Mouse (Mus musculus) midbrain, embryonic 16.5 days (tissue): ENCODE measurements around the gene Mki67. TPM values are rescaled to one million over a fixed set of nuclear protein-coding genes. Genes with fewer than 3 reads are reported as not detected.
"Not testable (repeated sequence)": the region's sequence is repeated elsewhere in the genome, so short reads cannot be mapped to it uniquely, and the experiment has no call there.

Experiments
- ATAC-seq: fragments of 200-750 bp; cut with Nextera tagmentation; 2 replicates; pipeline ENCODE4 v1.8.0; 2017; ENCODE audit warnings: moderate TSS enrichment
- H3K27ac ChIP-seq: fragments of 300-500 bp; sonication (generic); 2 replicates; pipeline ENCODE4 v1.5.1; 2014; ENCODE audit warnings: mild to moderate bottlenecking, low read length, mixed read lengths
- H3K27me3 ChIP-seq: fragments of 300-500 bp; sonication (generic); 2 replicates; pipeline ENCODE4 v1.6.1; 2014; ENCODE audit warnings: low read depth, low read length, mixed read lengths; ENCODE audit not compliant: control insufficient read depth, insufficient read depth
- H3K36me3 ChIP-seq: fragments of 300-500 bp; sonication (generic); 2 replicates; pipeline ENCODE4 v1.6.1; 2014; ENCODE audit warnings: mild to moderate bottlenecking, low read length, moderate library complexity, mixed read lengths; ENCODE audit not compliant: control insufficient read depth, insufficient read depth
- H3K4me1 ChIP-seq: fragments of 300-500 bp; sonication (generic); 2 replicates; pipeline ENCODE4 v1.6.1; 2014; ENCODE audit warnings: mild to moderate bottlenecking, low read length, mixed read lengths; ENCODE audit not compliant: control insufficient read depth, insufficient read depth
- H3K4me2 ChIP-seq: fragments of 300-500 bp; sonication (generic); 2 replicates; pipeline ENCODE4 v1.6.1; 2014; ENCODE audit warnings: mild to moderate bottlenecking, low read length, mixed read lengths
- H3K4me3 ChIP-seq: fragments of 300-500 bp; sonication (generic); 2 replicates; pipeline ENCODE4 v1.5.1; 2014; ENCODE audit warnings: low read depth, mild to moderate bottlenecking, low read length, moderate library complexity, mixed read lengths
- H3K9ac ChIP-seq: fragments of 300-500 bp; sonication (generic); 2 replicates; pipeline ENCODE4 v1.6.1; 2014; ENCODE audit warnings: low read depth, low read length, mixed read lengths
- H3K9me3 ChIP-seq: fragments of 300-500 bp; sonication (generic); replicated peaks from 2 replicates; pipeline ENCODE4 v1.6.1; 2014; ENCODE audit warnings: mild to moderate bottlenecking, low read length, mixed read lengths; ENCODE audit not compliant: control insufficient read depth, poor library complexity, severe bottlenecking
- WGBS: fragments of 180-500 bp; shearing (Covaris S2); extraction: QIAGEN DNeasy Blood & Tissue Kit; methylation state at CpG from one replicate; pipeline ENCODE4 v1.1.7; 2014; 5-methylcytosine and 5-hydroxymethylcytosine counted together
- polyA plus RNA-seq: library from polyadenylated mRNA; unstranded; fragments of >200 nt; fragmentation: Nextera tagmentation; extraction: Ambion mirVana; gene quantifications from 2 replicates; pipeline ENCODE4 v1.2.1, GENCODE M21; 2015

Gene Mki67
- polyA plus RNA-seq, 1 experiment from 2014 or later = 3.3 TPM

DNA sequence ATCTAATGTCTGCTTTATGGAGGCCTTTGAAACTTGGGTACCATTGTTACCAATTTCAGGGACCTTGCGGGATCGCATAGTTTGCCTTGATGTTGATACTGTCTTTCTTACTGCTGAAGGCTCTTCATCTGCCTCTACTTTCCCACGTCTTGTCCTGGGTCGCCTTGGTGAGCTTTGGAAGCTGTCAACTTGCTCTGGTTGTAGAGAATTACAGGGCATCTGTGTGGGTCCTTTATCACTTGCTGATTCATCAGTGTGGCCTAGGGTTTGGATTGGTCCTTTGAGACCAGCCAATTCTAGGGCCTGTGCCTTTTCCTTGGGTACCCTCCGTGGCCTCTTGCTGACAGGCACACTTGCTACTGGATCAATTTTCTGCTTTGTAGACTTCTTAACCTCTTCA lies 21.4 kb downstream of the Mki67 start:
- Histone ChIP-seq H3K9ac (no peak overlapping the region), H3K4me1 (no peaks in the 10 kb centered on the region), H3K27me3 (no peaks in the 10 kb centered on the region), H3K4me2 (no peak overlapping the region), H3K36me3 (no peaks in the 10 kb centered on the region), H3K27ac (no peak overlapping the region), H3K4me3 (no peak overlapping the region), H3K9me3 (no peaks in the 10 kb centered on the region)
- 94% methylated on average over 5 of the region's 5 CpGs for WGBS
- no peak for ATAC-seq

DNA sequence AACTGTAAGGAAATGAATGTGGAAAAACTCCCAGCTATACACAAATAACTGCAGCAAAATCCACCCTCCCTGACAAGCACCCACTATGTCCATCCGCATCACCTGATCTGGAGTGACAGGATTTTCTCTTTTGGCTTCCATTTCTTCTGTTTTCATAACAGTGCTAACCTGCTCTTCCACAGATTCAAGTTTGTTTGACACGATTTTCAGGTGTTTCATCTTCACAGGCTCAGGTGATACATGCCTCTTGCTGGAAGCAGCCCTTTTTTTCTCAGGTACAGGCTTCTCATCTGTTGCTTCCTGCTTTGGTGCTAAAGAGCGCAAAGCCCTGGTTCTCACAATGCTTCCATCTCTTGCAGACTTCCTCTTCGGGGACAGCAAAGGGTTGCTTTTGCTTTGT lies 22.0 kb downstream of the Mki67 start:
- H3K9me3 ChIP-seq = no peaks in the 10 kb centered on the region
- WGBS = 93% methylated on average over 4 of the region's 4 CpGs
- H3K9ac ChIP-seq = no peak overlapping the region
- ATAC-seq = no peak
- H3K27me3 ChIP-seq = no peaks in the 10 kb centered on the region
- H3K4me1 ChIP-seq = no peaks in the 10 kb centered on the region
- H3K4me3 ChIP-seq = no peak overlapping the region
- no peak overlapping the region for H3K4me2 ChIP-seq
- no peak overlapping the region for H3K27ac ChIP-seq
- no peaks in the 10 kb centered on the region for H3K36me3 ChIP-seq

DNA sequence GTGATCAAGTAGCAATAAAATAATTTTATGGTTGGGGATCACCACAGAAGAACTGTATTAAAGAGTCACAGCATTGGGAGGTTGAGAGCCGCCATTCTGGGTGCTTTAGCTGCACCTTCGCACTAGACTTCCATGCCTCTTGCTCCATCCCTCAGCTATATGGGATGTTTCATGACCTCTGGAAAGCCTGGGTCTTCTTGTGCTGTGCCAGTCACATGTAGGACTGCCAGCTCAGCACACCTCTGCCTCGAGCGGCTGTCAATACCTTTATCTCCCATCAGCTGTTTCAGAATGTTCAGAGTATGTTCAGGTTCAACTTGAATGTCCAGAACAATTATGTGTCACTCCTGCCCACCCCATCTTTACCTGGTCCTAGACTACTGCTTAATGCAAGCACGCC lies 24.2 kb downstream of the Mki67 start:
- WGBS = 94% methylated on average over 5 of the region's 5 CpGs
- no peak overlapping the region for H3K4me3 ChIP-seq
- ATAC-seq = no peak
- H3K9ac ChIP-seq = no peak overlapping the region
- no peaks in the 10 kb centered on the region for H3K4me1 ChIP-seq
- H3K9me3 ChIP-seq = no peaks in the 10 kb centered on the region
- H3K27ac ChIP-seq = no peak overlapping the region
- no peaks in the 10 kb centered on the region for H3K27me3 ChIP-seq
- H3K4me2 ChIP-seq = no peak overlapping the region
- H3K36me3 ChIP-seq = no peaks in the 10 kb centered on the region

DNA sequence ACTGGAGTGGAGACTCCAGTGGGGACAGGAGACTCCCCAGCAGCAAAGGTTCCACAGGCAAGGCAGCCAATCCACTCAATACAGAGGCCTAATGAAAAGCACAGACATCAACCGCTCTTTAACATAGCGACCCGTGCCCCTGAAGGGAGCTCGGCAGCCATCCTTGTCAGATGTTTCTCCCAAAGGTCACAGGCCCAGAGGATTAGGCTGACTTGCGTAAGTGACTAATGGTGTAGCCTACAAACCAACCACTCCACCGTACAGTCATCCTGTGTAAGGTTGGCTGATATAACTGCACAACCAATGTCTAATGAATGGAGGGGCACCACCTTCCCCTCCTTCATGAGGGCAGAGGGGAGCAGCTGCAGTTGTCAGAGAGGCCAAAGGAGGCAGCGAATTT lies 26.8 kb downstream of the Mki67 start:
- no peaks in the 10 kb centered on the region for H3K27me3 ChIP-seq
- H3K9ac ChIP-seq = no peak overlapping the region
- no peak overlapping the region for H3K4me3 ChIP-seq
- ATAC-seq = no peak
- H3K4me2 ChIP-seq = no peak overlapping the region
- no peak overlapping the region for H3K27ac ChIP-seq
- no peaks in the 10 kb centered on the region for H3K9me3 ChIP-seq
- no peaks in the 10 kb centered on the region for H3K36me3 ChIP-seq
- no peaks in the 10 kb centered on the region for H3K4me1 ChIP-seq
- WGBS = 94% methylated on average over 7 of the region's 7 CpGs

DNA sequence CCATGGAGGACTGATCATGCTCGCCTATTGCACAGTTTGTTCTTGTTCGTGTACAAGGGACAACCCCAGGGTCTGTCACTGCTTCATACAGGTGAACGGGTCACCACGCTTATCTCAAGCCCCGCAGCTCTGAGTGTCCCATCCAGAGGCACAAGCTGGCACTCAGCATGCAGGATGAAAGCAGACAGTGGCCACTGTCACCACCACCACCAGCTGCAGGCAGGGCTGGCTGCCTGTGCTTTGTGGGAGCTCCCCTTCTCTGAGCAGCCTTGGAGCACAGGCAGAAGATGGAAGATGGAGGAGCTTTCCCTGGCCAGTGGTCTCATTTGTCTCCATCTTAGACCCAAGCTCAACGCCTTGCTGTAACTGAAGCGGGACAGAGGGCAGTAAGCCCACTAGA lies 31.2 kb downstream of the Mki67 start:
- no peaks in the 10 kb centered on the region for H3K9me3 ChIP-seq
- no peak overlapping the region for H3K27ac ChIP-seq
- no peaks in the 10 kb centered on the region for H3K36me3 ChIP-seq
- ATAC-seq = no peak
- no peak overlapping the region for H3K4me2 ChIP-seq
- H3K4me1 ChIP-seq = no peaks in the 10 kb centered on the region
- H3K9ac ChIP-seq = no peak overlapping the region
- no peaks in the 10 kb centered on the region for H3K27me3 ChIP-seq
- 86% methylated on average over 7 of the region's 7 CpGs for WGBS
- no peak overlapping the region for H3K4me3 ChIP-seq

DNA sequence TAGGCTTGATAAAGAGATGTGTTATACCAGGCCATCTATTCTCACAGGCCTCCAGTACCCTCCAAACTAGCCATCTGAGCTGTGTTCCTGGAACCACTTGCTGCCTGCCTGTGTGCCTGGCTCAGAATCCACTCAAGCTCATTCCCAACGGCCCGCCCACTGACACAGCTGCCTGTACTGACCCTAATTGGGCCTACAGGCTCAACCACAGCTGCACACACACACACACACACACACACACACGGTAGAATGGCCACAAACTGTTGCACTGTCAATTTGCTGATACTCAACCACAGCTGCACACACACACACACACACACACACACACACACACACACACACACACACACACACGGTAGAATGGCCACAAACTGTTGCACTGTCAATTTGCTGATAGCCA lies 32.1 kb downstream of the Mki67 start:
- H3K36me3 ChIP-seq, H3K4me1 ChIP-seq, ATAC-seq, H3K9me3 ChIP-seq, H3K4me3 ChIP-seq, H3K27ac ChIP-seq, H3K9ac ChIP-seq, H3K27me3 ChIP-seq, H3K4me2 ChIP-seq: not testable (repeated sequence)
- 69% methylated on average over 4 of the region's 4 CpGs for WGBS

DNA sequence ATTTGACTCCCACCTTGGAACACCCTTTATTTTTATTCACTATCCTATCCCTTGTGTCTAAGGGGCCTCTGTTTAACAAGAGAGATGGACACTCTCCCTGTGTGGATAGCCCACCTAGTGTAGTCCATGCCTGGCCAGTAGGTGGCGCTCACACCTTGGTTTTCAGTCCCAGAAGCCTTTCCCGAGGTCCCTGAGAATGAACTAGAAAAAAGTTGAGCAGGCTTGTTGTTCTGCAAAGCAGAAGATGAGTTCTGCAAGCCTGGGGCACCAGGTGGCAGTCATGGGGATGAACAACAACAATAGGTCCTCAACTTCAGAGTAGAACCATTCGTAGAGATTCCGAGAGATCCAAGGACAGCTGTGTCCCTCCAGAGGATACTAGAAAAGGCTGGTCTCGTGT lies 35.8 kb downstream of the Mki67 start:
- H3K27ac ChIP-seq = no peak overlapping the region
- no peaks in the 10 kb centered on the region for H3K4me1 ChIP-seq
- no peak overlapping the region for H3K4me2 ChIP-seq
- H3K4me3 ChIP-seq = no peak overlapping the region
- 71% methylated on average over 5 of the region's 5 CpGs for WGBS
- H3K9me3 ChIP-seq = no peaks in the 10 kb centered on the region
- H3K36me3 ChIP-seq = no peaks in the 10 kb centered on the region
- ATAC-seq = no peak
- no peak overlapping the region for H3K9ac ChIP-seq
- H3K27me3 ChIP-seq = no peaks in the 10 kb centered on the region

DNA sequence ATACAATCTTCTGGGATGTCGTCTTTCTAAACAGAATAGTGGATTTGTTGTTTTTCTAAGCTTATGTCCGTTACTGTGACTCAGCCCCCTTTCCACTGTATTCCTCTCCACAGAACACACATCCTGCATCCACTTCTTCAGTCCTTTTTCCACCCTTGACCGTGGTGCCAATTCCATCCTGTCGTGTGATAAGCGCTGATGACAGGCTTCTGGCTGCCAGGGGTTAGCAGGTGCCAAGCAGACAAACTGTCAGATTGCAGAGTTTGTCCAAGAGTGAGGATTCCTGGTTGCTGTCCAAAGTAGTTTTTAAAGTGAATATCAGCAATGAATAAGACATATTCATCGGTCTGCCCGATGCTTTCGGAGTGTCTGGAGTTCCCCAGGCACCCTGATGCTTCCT lies 39.4 kb downstream of the Mki67 start:
- no peak overlapping the region for H3K27ac ChIP-seq
- no peak overlapping the region for H3K4me3 ChIP-seq
- H3K36me3 ChIP-seq = no peaks in the 10 kb centered on the region
- H3K4me1 ChIP-seq = no peaks in the 10 kb centered on the region
- H3K4me2 ChIP-seq = no peak overlapping the region
- no peaks in the 10 kb centered on the region for H3K9me3 ChIP-seq
- ATAC-seq = no peak
- no peak overlapping the region for H3K9ac ChIP-seq
- H3K27me3 ChIP-seq = no peaks in the 10 kb centered on the region
- WGBS = 88% methylated on average over 8 of the region's 8 CpGs

DNA sequence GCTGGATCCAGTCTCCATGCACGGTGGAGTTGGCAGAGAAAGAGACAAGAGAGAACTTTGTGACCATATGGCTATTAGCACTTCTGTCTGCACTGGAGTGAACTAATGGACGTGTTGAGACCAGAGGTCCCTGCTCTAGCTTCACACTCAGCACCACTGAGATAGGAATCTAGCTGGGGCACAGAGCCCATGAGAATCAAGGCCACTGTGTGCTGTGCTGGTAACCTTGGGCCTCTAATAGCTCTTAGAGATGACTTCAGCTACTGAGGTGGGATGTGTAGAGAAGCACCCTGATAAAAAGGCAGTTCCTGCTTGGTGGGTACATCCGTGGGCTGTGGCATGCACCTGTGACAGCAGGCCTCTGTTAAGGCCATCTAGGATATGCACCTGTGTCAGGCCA lies 42.6 kb downstream of the Mki67 start:
- no peak overlapping the region for H3K4me2 ChIP-seq
- no peak overlapping the region for H3K4me3 ChIP-seq
- 0 out of 2 replicates have a peak, but pooled peaks cover 3% of the 10 kb centered on the region for H3K36me3 ChIP-seq
- 66% methylated on average over 3 of the region's 3 CpGs for WGBS
- ATAC-seq = no peak
- no peaks in the 10 kb centered on the region for H3K4me1 ChIP-seq
- H3K27ac ChIP-seq = no peak overlapping the region
- no peak overlapping the region for H3K9ac ChIP-seq
- H3K9me3 ChIP-seq = no peaks in the 10 kb centered on the region
- H3K27me3 ChIP-seq = no peaks in the 10 kb centered on the region
